Mouse (Mus musculus) C2C12 (cell line): Measurements from ENCODE around the gene Alox12b.

ENCODE experiments used
- CEBPB ChIP-seq: IDR thresholded peaks from one replicate; pipeline ENCODE4 v1.6.1; 2011; ENCODE audit warnings: low read depth, mild to moderate bottlenecking, control low read depth, moderate library complexity
- CTCF ChIP-seq: IDR thresholded peaks from one replicate; pipeline ENCODE4 v1.5.1; 2011; ENCODE audit not compliant: control insufficient read depth, insufficient read depth, insufficient read length
- MYOG ChIP-seq: IDR thresholded peaks from one replicate; pipeline ENCODE4 v1.6.1; 2011; ENCODE audit not compliant: control insufficient read depth, insufficient read length; ENCODE audit errors: extremely low read depth

GRCm38 (mm10) chr11:69217411-69217810 lies 60.6 kb downstream of the Alox12b start:
- TF ChIP-seq MYOG: no peak
- TF ChIP-seq CTCF: no peak
- no peak for TF ChIP-seq CEBPB
